8 mouse cellular contexts compared by ENCODE assay signal in the genomic region with DNA sequence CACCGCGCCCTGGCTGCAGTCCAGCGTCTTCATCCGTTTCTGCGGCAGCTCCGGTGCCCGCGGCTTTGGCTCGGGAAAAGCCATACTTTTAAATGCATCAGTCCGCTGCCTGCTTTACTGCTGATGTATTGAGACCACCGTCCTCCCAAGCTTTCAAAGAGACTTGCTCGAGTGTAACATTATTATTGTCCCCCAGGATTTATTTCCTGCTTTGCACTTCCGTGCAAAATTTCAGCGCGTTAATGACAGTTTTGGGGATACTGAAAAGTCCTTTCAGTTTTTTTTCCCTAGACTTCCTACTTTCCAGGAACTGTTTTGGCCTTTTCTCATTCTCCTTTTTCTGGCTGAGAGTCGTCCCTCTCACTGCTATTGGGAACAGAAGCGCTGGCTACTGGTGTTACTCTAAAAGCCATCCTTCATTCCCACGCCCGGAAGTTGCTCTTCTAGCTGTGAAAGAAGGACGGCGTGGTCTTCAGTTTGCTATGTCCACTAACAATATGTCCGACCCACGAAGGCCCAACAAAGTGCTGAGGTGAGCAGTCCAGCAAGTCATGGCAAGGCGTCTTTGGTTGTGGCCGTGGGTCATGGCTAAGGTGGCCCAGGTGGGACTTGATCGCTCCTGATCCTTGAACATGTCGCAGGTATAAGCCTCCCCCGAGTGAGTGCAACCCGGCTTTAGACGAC. TPM values are rescaled to one million over a fixed set of nuclear protein-coding genes. Genes with fewer than 3 reads are reported as not detected.
DNase-seq lines count a peak whose midpoint lies in the region; ATAC-seq and TF ChIP-seq lines count a peak whose summit lies in the region.

A gene (plus strand): TSS at position 209 of the 684 bp plus-strand sequence.

- no peak for TF ChIP-seq POLR2A in lung, adult 2 months (IDR thresholded peaks at IDR 0.05; ENCODE audit: borderline replicate concordance, extremely low read depth, low read depth, low read length)

- peak within 1 kb of the TSS; percentile 90 to 91 for H3K4me3 ChIP-seq in ES-E14 (ENCODE audit: insufficient read depth in 1 of 2, low read depth in 1 of 2, low read length in 2 of 2, poor library complexity in 1 of 2, severe bottlenecking in 1 of 2)
- H3K4me3 ChIP-seq in heart, postnatal 0 days (ENCODE audit: low read depth, low read length), result peak within 1 kb of the TSS; percentile 74
- H3K4me3 ChIP-seq in lung, adult 2 months (replicated peaks; ENCODE audit: extremely low read depth, low read depth, low read length), result peak within 1 kb of the TSS; percentile 87
- peak within 1 kb of the TSS; percentile 58 for H3K4me3 ChIP-seq in neural tube, embryonic 15.5 days (replicated peaks)

- no peaks in the 10 kb centered on the region for H3K27me3 ChIP-seq in heart, postnatal 0 days (ENCODE audit: control insufficient read depth, insufficient read depth, low read length)
- H3K27me3 ChIP-seq in neural tube, embryonic 15.5 days (replicated peaks), result no peaks in the 10 kb centered on the region

- H3K36me3 ChIP-seq in ES-E14 (ENCODE audit: control insufficient read depth, insufficient read depth, low read length, poor library complexity, severe bottlenecking), result peaks cover 9% of the 10 kb centered on the region; the same call in 1 of the 2 replicates
- peaks cover 23% of the 10 kb centered on the region for H3K36me3 ChIP-seq in heart, postnatal 0 days (replicated peaks; ENCODE audit: control insufficient read depth, insufficient read depth, low read length)
- peaks cover 19% of the 10 kb centered on the region for H3K36me3 ChIP-seq in neural tube, embryonic 15.5 days

- no peak for TF ChIP-seq EP300 in heart, postnatal 0 days (IDR thresholded peaks at IDR 0.05; ENCODE audit: low read depth)

- peak; percentile 50 for ATAC-seq in erythroid progenitor cell, adult 5-6 weeks (replicated peaks; ENCODE audit: low FRiP score, poor library complexity, severe bottlenecking)
- ATAC-seq in heart, postnatal 0 days (ENCODE audit: insufficient read depth, low read depth), result peak; percentile 10; the same call in 1 of the 2 replicates
- no peak; the same call in 1 of the 2 replicates for ATAC-seq in neural tube, embryonic 15.5 days (ENCODE audit: low FRiP score)

- peaks cover 2 to 11% of the 10 kb centered on the region in 2 experiments; a peak in 3 of 4 replicates for H3K4me1 ChIP-seq in ES-E14 (ENCODE audit: control insufficient read depth in 2 of 2, insufficient read depth in 2 of 2, low read length in 2 of 2, poor library complexity in 1 of 2)
- peaks cover 20% of the 10 kb centered on the region for H3K4me1 ChIP-seq in heart, postnatal 0 days (ENCODE audit: control insufficient read depth, insufficient read depth)
- H3K4me1 ChIP-seq in lung, adult 2 months (ENCODE audit: control insufficient read depth, insufficient read depth, low read length), result peaks cover 15% of the 10 kb centered on the region
- peaks cover 45% of the 10 kb centered on the region for H3K4me1 ChIP-seq in neural tube, embryonic 15.5 days

- WGBS in heart, postnatal 0 days, result under 1% methylated on average over 30 of the region's 30 CpGs
- WGBS in lung, adult 2 months, result under 1% methylated on average over 30 of the region's 30 CpGs
- under 1% methylated on average over 30 of the region's 30 CpGs for WGBS in neural tube, embryonic 15.5 days

- in situ Hi-C loops in ES-E14 (cut with MboI; ENCODE audit: low sequenced_read_pairs in 2 of 2, unreplicated experiment in 2 of 2), result no loop called here

- H3K27ac ChIP-seq in ES-E14 (ENCODE audit: insufficient read depth, low read depth, low read length, poor library complexity, severe bottlenecking), result no peak within 1 kb of the TSS; the same call in 1 of the 2 replicates
- H3K27ac ChIP-seq in heart, postnatal 0 days (ENCODE audit: low read depth), result peak within 1 kb of the TSS; percentile 81
- peak within 1 kb of the TSS; percentile 75 for H3K27ac ChIP-seq in neural tube, embryonic 15.5 days (replicated peaks)

- no peaks in the 10 kb centered on the region for H3K9me3 ChIP-seq in ES-E14 (ENCODE audit: control insufficient read depth, insufficient read depth, low read depth, low read length)
- H3K9me3 ChIP-seq in heart, postnatal 0 days (replicated peaks; ENCODE audit: control insufficient read depth, low read length), result no peaks in the 10 kb centered on the region
- H3K9me3 ChIP-seq in neural tube, embryonic 15.5 days (replicated peaks), result no peaks in the 10 kb centered on the region

- peak within 1 kb of the TSS; percentile 88 for H3K9ac ChIP-seq in ES-E14 (ENCODE audit: insufficient read depth, low read depth, low read length, poor library complexity, severe bottlenecking)
- H3K9ac ChIP-seq in heart, postnatal 0 days (replicated peaks; ENCODE audit: low read depth, low read length), result peak within 1 kb of the TSS; percentile 93
- peak within 1 kb of the TSS; percentile 77 for H3K9ac ChIP-seq in neural tube, embryonic 15.5 days (replicated peaks)

- no peak for TF ChIP-seq CTCF in heart, postnatal 0 days (IDR thresholded peaks at IDR 0.05; ENCODE audit: low read depth)
- no peak for TF ChIP-seq CTCF in lung, adult 2 months (IDR thresholded peaks at IDR 0.05; ENCODE audit: insufficient read depth, low read length)

- peak within 1 kb of the TSS; percentile 99 for H3K4me2 ChIP-seq in heart, postnatal 0 days (ENCODE audit: low read depth, low read length)
- H3K4me2 ChIP-seq in neural tube, embryonic 15.5 days, result peak within 1 kb of the TSS; percentile 93

- peak; percentile 55 for DNase-seq in ES-E14 (ENCODE audit: low read depth, low spot score)
- DNase-seq in adrenal gland, postnatal 4 days (ENCODE audit: low spot score in 2 of 2), result peak in 1 of 2 experiments; percentile 37
- peak; percentile 69 for DNase-seq in heart, postnatal 0 days (ENCODE audit: low spot score)
- DNase-seq in kidney, postnatal 25 days, result peak; percentile 64
- DNase-seq in lung, adult 2 months, result peak; percentile 68
- peak; percentile 50 for DNase-seq in urinary bladder, postnatal 14 days (ENCODE audit: low spot score)

TF ChIP-seq in ES-E14, 5 proteins besides CTCF, POLR2A, EP300 and RAD21:
- TF ChIP-seq ZNF384 (IDR thresholded peaks at IDR 0.05; ENCODE audit: low read depth, low read length) (no peak), ZC3H11A (IDR thresholded peaks at IDR 0.05; ENCODE audit: borderline replicate concordance, low read depth, low read length) (0 out of 2 replicates have a peak, but pooled peaks have one; percentile 4), MAFK (IDR thresholded peaks at IDR 0.05; ENCODE audit: insufficient read depth, low read depth, low read length) (no peak), CHD2 (IDR thresholded peaks at IDR 0.05; ENCODE audit: low read depth, low read length) (0 out of 2 replicates have a peak, but pooled peaks have one; percentile 23), HCFC1 (IDR thresholded peaks at IDR 0.05; ENCODE audit: borderline replicate concordance, insufficient read depth, low read length) (peak; percentile 79)

RNA-seq across cellular contexts. Expression of the gene that starts here (rescaled TPM):
- 24.9 and 27.6 TPM in 2 replicates for total RNA-seq in ES-E14 (2012; rRNA removed)
- total RNA-seq in adrenal gland, postnatal 4 days (2021), result 10 to 100 TPM; 77.8 to 80.6 TPM
- total RNA-seq in erythroid progenitor cell, adult 5-6 weeks (2015; ENCODE audit: low replicate concordance), result 37.7 and 66.3 TPM in 2 replicates
- 7.3 and 23.1 TPM in 2 replicates for total RNA-seq in erythroid progenitor cell, adult 5-6 weeks (2017; ENCODE audit: low replicate concordance)
- total RNA-seq in heart, postnatal 0 days (2014; rRNA removed; ENCODE audit: low replicate concordance), result 101 and 116 TPM in 2 replicates
- 99.8 and 103 TPM in 2 replicates for polyA plus RNA-seq in heart, postnatal 0 days (2015; fragmentation: Nextera tagmentation; extraction: Ambion mirVana)
- polyA plus RNA-seq in lung, adult 2 months (2012; rRNA removed), result 97.1 and 120 TPM in 2 replicates
- 111 and 121 TPM in 2 replicates for polyA plus RNA-seq in neural tube, embryonic 15.5 days (2015; fragmentation: Nextera tagmentation; extraction: Ambion mirVana)
